Mouse (Mus musculus): ENCODE data around the gene Rbfox1.

GRCm38 (mm10) chr16:6006996-6007395 lies 121.8 kb downstream of the Rbfox1 start:
- TF ChIP-seq EP300 (optimal IDR thresholded peaks at IDR 0.05) = no peak
- no peak for TF ChIP-seq CTCF (IDR thresholded peaks at IDR 0.05; ENCODE audit: low read depth)
